Comparison of ENCODE assay signal across 28 mouse cellular contexts in genomic region chrX:96117366-96117765, GRCm38 (mm10). TPM values are rescaled to one million over a fixed set of nuclear protein-coding genes. Genes with fewer than 3 reads are reported as not detected.
DNase-seq lines count a peak whose midpoint lies in the region; ATAC-seq lines count a peak whose summit lies in the region.
"Had no signal": no experiment of that assay in that cellular context is flagged by ENCODE, and none has a peak within 500 bp of the region (broad histone marks: within the 10 kb centered on the region; RNA-seq: fewer than 3 reads in every experiment).

No protein-coding gene starts in this region.

- WGBS in hindbrain, embryonic 14.5 days, result 92% methylated on average over 1 of the region's 1 CpGs

- peak; percentile 52; the same call in 1 of the 2 replicates for ATAC-seq in common myeloid progenitor, adult 5-6 weeks (replicated peaks; ENCODE audit: low read depth, poor library complexity, severe bottlenecking)
- ATAC-seq in hematopoietic stem cell, adult 5-6 weeks (replicated peaks in 1 of 2; ENCODE audit: insufficient read depth in 1 of 2, low FRiP score in 2 of 2, low TSS enrichment in 1 of 2, low read depth in 1 of 2, poor library complexity in 2 of 2, severe bottlenecking in 2 of 2), result peak; percentile 32 to 37; a peak in 2 of 4 replicates
- peak; percentile 45 for ATAC-seq in monocyte, adult 5-6 weeks (replicated peaks; ENCODE audit: insufficient number of reproducible peaks, low FRiP score, low TSS enrichment, poor library complexity, severe bottlenecking)
- no peak for ATAC-seq in hindbrain, embryonic 14.5 days (ENCODE audit: low FRiP score)
- ATAC-seq: forebrain, embryonic 15.5 days; hindbrain, embryonic 16.5 days; intestine, embryonic 15.5 days; Patski had no signal

- no peak overlapping the region for H3K4me2 ChIP-seq in hindbrain, embryonic 14.5 days (replicated peaks)
- H3K4me2 ChIP-seq: embryonic facial prominence, embryonic 12.5 days; embryonic facial prominence, embryonic 15.5 days; forebrain, embryonic 12.5 days; forebrain, embryonic 15.5 days; heart, embryonic 11.5 days; hindbrain, embryonic 12.5 days; intestine, embryonic 15.5 days had no signal

- H3K4me3 ChIP-seq in hindbrain, embryonic 14.5 days (replicated peaks; ENCODE audit: low read length), result no peak overlapping the region
- H3K4me3 ChIP-seq: embryonic facial prominence, embryonic 12.5 days; embryonic facial prominence, embryonic 15.5 days; erythroblast, embryonic 14.5 days; forebrain, embryonic 12.5 days; forebrain, embryonic 15.5 days; hindbrain, embryonic 12.5 days; intestine, embryonic 15.5 days had no signal

- H3K27ac ChIP-seq in hindbrain, embryonic 14.5 days, result no peak overlapping the region
- H3K27ac ChIP-seq: embryonic facial prominence, embryonic 12.5 days; embryonic facial prominence, embryonic 15.5 days; forebrain, embryonic 12.5 days; forebrain, embryonic 15.5 days; hindbrain, embryonic 12.5 days; intestine, embryonic 15.5 days had no signal

- H3K9me3 ChIP-seq in hindbrain, embryonic 14.5 days (ENCODE audit: control insufficient read depth, low read length), result no peaks in the 10 kb centered on the region
- H3K9me3 ChIP-seq: embryonic facial prominence, embryonic 12.5 days; embryonic facial prominence, embryonic 15.5 days; forebrain, embryonic 12.5 days; forebrain, embryonic 15.5 days; G1E; hindbrain, embryonic 12.5 days; intestine, embryonic 15.5 days had no signal

- no peak overlapping the region for H3K9ac ChIP-seq in hindbrain, embryonic 14.5 days
- H3K9ac ChIP-seq: embryonic facial prominence, embryonic 12.5 days; embryonic facial prominence, embryonic 15.5 days; forebrain, embryonic 12.5 days; forebrain, embryonic 15.5 days; hindbrain, embryonic 12.5 days; intestine, embryonic 15.5 days had no signal

- no peaks in the 10 kb centered on the region for H3K36me3 ChIP-seq in hindbrain, embryonic 14.5 days (replicated peaks; ENCODE audit: control insufficient read depth, insufficient read depth)
- H3K36me3 ChIP-seq: embryonic facial prominence, embryonic 12.5 days; embryonic facial prominence, embryonic 15.5 days; forebrain, embryonic 12.5 days; forebrain, embryonic 15.5 days; hindbrain, embryonic 12.5 days; intestine, embryonic 15.5 days had no signal

- no peaks in the 10 kb centered on the region for H3K4me1 ChIP-seq in hindbrain, embryonic 14.5 days (replicated peaks; ENCODE audit: control insufficient read depth, insufficient read depth, low read length)
- H3K4me1 ChIP-seq: embryonic facial prominence, embryonic 12.5 days; embryonic facial prominence, embryonic 15.5 days; forebrain, embryonic 12.5 days; forebrain, embryonic 15.5 days; hindbrain, embryonic 12.5 days; intestine, embryonic 15.5 days had no signal

- no peaks in the 10 kb centered on the region for H3K27me3 ChIP-seq in hindbrain, embryonic 14.5 days (ENCODE audit: control insufficient read depth, insufficient read depth, low read length)
- H3K27me3 ChIP-seq: CH12.LX; embryonic facial prominence, embryonic 12.5 days; embryonic facial prominence, embryonic 15.5 days; forebrain, embryonic 12.5 days; forebrain, embryonic 15.5 days; hindbrain, embryonic 12.5 days; intestine, embryonic 15.5 days; Patski had no signal

- DNase-seq in adipocyte (ENCODE audit: low spot score), result no peak
- DNase-seq in frontal cortex, postnatal 14 days (ENCODE audit: low spot score in 2 of 2), result no peak
- DNase-seq in cerebellum, adult 11-12 months, result no peak
- no peak for DNase-seq in hindbrain, embryonic 14.5 days (ENCODE audit: low spot score)
- DNase-seq: adrenal gland, adult 2 months; adrenal gland, postnatal 14 days; B cell, adult 2 months; cerebellum, adult 18-20 months; cerebellum, adult 9-10 months; cerebellum, postnatal 14 days; gastrocnemius, postnatal 10 days; gastrocnemius, postnatal 36 days; heart, postnatal 36 days had no signal

RNA-seq across cellular contexts. Expression of gene Msn, which starts 21.5 kb away (rescaled TPM):
- total RNA-seq in common myeloid progenitor, adult 5-6 weeks (2017), result 134 and 168 TPM in 2 replicates
- 128 and 155 TPM in 2 replicates for total RNA-seq in hematopoietic stem cell, adult 5-6 weeks (2017)
- 552 to 879 TPM (median 675 TPM) in 3 replicates for total RNA-seq in monocyte, adult 5-6 weeks (2017)
- 42.1 and 49.5 TPM in 2 replicates for polyA plus RNA-seq in hindbrain, embryonic 14.5 days (2014; fragmentation: Nextera tagmentation; extraction: Ambion mirVana)
